Mouse (Mus musculus): ENCODE data around the gene Tcf25. TPM values are rescaled to one million over a fixed set of nuclear protein-coding genes. Genes with fewer than 3 reads are reported as not detected.

Gene Tcf25
- polyA plus RNA-seq, 1 experiment from 2014 or later = 63.6 TPM

DNA sequence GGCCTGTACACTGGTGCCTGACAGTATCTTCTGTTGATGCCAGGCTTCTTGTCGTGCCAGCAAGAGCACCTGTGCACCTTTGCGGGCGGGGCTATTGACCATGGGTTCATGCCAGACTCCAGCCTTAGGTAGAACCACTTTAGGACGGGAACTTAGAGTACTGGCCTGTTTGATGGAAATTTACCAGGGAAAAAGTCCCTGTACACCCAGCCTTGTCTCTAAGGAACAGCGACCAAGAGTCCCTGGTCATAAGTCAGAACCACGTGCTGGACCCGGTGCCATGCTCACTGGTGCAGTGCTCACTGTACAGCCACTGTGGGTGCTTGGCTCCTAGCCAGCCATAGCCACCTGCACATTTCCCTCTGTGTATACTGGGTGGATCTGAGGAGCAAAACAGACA, 15.5 kb downstream of the Tcf25 start:
- Histone ChIP-seq H3K4me1 (replicated peaks) (no peaks in the 10 kb centered on the region), H3K27ac (no peak overlapping the region), H3K9ac (no peak overlapping the region), H3K4me3 (replicated peaks) (no peak overlapping the region), H3K27me3 (no peaks in the 10 kb centered on the region), H3K36me3 (peaks cover 99% of the 10 kb centered on the region), H3K9me3 (replicated peaks) (no peaks in the 10 kb centered on the region), H3K4me2 (no peak overlapping the region)
- DNase-seq (no peak), ATAC-seq (ENCODE audit: low read depth) (no peak)
- 84% methylated on average over 7 of the region's 7 CpGs for WGBS (ENCODE audit: insufficient replicate concordance)

DNA sequence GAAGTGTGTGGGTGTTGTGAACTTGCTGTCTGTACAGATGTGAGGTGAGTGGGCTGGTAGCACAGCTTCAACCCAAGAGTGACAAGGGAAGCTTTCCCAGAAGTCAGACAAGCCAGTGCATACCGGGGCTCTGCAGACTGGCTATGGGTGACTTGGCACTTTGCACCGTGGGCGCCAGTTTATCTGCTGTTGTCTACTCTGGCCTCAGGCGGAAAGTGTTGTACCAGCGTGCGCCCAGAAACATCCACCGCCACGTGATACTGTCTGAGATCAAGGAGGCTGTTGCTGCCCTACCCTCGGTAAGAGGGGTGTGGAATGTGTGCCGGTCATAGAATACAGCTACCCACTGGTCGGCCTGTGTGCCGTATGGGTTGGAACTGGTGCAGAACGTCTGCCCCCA, 24.8 kb downstream of the Tcf25 start:
- Histone ChIP-seq H3K4me3 (replicated peaks) (no peak overlapping the region), H3K4me1 (replicated peaks) (peaks cover 7% of the 10 kb centered on the region), H3K4me2 (no peak overlapping the region), H3K27ac (no peak overlapping the region; the same call in 1 of the 2 replicates), H3K9ac (no peak overlapping the region), H3K9me3 (replicated peaks) (no peaks in the 10 kb centered on the region), H3K36me3 (peaks cover 92% of the 10 kb centered on the region), H3K27me3 (no peaks in the 10 kb centered on the region)
- ATAC-seq (ENCODE audit: low read depth) (peak; percentile 12; the same call in 1 of the 2 replicates), DNase-seq (no peak)
- 76% methylated on average over 13 of the region's 13 CpGs for WGBS (ENCODE audit: insufficient replicate concordance)

DNA sequence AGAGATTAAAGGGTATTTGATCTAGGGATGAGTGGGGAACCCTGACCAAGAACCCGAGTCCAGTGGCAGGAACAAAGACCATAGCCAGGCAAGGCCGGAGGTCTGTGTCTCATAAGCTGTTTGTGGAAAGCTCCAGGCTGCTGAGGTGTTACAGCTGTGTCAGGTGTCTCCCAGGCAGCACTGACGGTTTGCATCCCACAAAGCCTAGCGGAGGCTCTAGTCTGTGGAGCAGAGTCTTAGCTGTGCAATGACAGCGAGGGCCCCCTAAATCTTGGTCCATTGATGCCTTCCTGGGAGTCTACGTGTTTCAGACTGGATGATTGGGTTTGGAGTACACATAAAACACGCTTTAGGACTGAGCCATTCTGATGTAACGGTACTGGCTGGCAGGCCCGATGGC, 28.4 kb downstream of the Tcf25 start:
- Histone ChIP-seq H3K4me2 (no peak overlapping the region), H3K4me3 (replicated peaks) (no peak overlapping the region), H3K4me1 (replicated peaks) (peaks cover 21% of the 10 kb centered on the region), H3K27ac (no peak overlapping the region), H3K36me3 (peaks cover 55% of the 10 kb centered on the region), H3K9ac (no peak overlapping the region), H3K9me3 (replicated peaks) (no peaks in the 10 kb centered on the region), H3K27me3 (no peaks in the 10 kb centered on the region)
- DNase-seq (no peak), ATAC-seq (ENCODE audit: low read depth) (no peak)
- 82% methylated on average over 9 of the region's 9 CpGs for WGBS (ENCODE audit: insufficient replicate concordance)

DNA sequence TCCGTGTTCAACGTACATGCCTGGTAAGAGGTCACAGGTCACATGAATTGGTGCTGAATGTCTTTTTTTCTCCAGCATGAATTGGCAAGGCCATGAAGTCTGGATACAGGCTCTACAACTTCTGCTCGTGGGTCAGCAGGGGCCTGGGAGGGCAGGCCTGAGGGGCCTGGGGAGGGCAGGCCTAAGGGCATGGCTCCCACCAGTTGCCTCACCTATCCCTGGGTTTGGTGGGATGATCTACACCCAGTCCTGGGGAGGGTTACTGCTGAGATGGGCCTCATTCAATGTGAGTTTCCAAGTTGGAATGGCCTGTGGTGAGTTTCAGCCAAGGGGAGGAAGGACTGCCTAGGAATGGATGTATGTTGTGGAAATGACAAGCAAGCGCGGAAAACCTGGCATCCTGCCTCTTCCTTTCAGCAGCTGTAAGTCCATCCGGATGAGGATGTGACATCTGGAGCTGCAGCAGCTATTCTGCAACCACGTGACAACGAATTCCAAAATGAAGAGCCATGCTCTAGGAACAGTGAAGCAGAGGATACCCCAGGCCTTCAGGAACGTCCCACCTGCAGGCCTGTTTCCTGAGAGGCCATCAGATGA, 29.3 kb downstream of the Tcf25 start:
- Histone ChIP-seq H3K4me1 (replicated peaks) (peaks cover 23% of the 10 kb centered on the region), H3K4me2 (no peak overlapping the region), H3K27me3 (peaks cover 8% of the 10 kb centered on the region; the same call in 1 of the 2 replicates), H3K36me3 (peaks cover 46% of the 10 kb centered on the region), H3K4me3 (replicated peaks) (no peak overlapping the region), H3K9ac (no peak overlapping the region), H3K27ac (no peak overlapping the region), H3K9me3 (replicated peaks) (no peaks in the 10 kb centered on the region)
- ATAC-seq (ENCODE audit: low read depth) = no peak
- DNase-seq = no peak
- WGBS (ENCODE audit: insufficient replicate concordance) = 83% methylated on average over 9 of the region's 9 CpGs

DNA sequence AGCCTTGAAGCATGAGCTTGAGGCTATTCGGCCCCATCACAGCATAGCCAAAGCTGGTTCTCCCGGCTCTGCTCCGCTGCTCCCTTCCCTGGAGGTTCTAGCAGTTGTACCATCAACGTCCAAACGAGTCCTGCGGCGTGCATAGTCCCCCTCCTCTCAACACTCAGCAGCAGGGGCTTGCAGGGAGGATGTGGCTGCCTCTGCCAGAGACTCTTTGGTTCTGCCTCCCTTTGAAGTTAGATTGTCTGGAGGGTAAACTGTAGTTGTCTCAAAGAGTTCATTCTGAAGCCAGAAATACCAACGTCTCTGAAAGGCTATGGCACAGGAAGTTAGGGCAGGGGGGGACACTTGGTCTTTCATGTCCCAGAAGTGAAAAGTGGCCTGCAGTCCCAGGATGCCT, 31.0 kb downstream of the Tcf25 start:
- WGBS (ENCODE audit: insufficient replicate concordance) = 54% methylated on average over 8 of the region's 8 CpGs
- H3K9me3 ChIP-seq (replicated peaks) = no peaks in the 10 kb centered on the region
- ATAC-seq (ENCODE audit: low read depth) (no peak), DNase-seq (no peak)
- H3K4me3 ChIP-seq (replicated peaks) = no peak overlapping the region
- H3K9ac ChIP-seq = no peak overlapping the region
- peaks cover 29% of the 10 kb centered on the region for H3K36me3 ChIP-seq
- no peak overlapping the region for H3K4me2 ChIP-seq
- no peak overlapping the region for H3K27ac ChIP-seq
- H3K27me3 ChIP-seq = peaks cover 21% of the 10 kb centered on the region
- peaks cover 40% of the 10 kb centered on the region for H3K4me1 ChIP-seq (replicated peaks)

DNA sequence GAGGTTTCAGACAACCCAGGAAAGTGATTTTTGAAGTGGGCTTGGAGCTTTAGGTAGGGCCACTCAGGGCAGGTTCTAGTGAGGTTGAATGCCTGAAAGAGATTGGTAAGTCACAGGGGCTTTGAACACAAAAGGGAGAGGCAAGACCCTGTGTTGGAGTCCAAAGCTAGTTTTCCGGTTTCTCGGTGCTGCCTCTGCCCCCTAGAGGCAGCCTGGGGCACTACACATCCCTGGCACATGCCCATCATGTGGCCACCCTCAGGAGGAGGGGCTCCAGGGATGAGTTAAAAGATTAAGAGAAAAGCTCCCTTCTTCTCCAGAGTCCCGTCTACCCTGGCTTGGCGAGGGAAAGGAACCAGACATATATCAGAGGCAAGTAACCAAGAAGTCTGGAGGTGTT, 33.2 kb downstream of the Tcf25 start, which contains the start of gene Mc1r:
TSS of gene Mc1r (plus strand) at position 322 of the 400 bp plus-strand sequence.
- 3% methylated on average over 4 of the region's 4 CpGs for WGBS (ENCODE audit: insufficient replicate concordance)
- 0 out of 2 replicates have a peak within 1 kb of the TSS, but pooled peaks have one; percentile 9 for H3K4me2 ChIP-seq
- no peaks in the 10 kb centered on the region for H3K9me3 ChIP-seq (replicated peaks)
- H3K4me3 ChIP-seq (replicated peaks) = no peak within 1 kb of the TSS
- H3K36me3 ChIP-seq = peaks cover 7% of the 10 kb centered on the region
- H3K9ac ChIP-seq = no peak within 1 kb of the TSS
- DNase-seq = peak; percentile 52
- peaks cover 63% of the 10 kb centered on the region for H3K4me1 ChIP-seq (replicated peaks)
- peaks cover 44% of the 10 kb centered on the region for H3K27me3 ChIP-seq
- no peak; the same call in 1 of the 2 replicates for ATAC-seq (ENCODE audit: low read depth)
- no peak within 1 kb of the TSS for H3K27ac ChIP-seq

DNA sequence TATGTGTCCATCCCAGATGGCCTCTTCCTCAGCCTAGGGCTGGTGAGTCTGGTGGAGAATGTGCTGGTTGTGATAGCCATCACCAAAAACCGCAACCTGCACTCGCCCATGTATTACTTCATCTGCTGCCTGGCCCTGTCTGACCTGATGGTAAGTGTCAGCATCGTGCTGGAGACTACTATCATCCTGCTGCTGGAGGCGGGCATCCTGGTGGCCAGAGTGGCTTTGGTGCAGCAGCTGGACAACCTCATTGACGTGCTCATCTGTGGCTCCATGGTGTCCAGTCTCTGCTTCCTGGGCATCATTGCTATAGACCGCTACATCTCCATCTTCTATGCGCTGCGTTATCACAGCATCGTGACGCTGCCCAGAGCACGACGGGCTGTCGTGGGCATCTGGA, 34.1 kb downstream of the Tcf25 start:
- Histone ChIP-seq H3K36me3 (no peaks in the 10 kb centered on the region), H3K4me3 (replicated peaks) (no peak overlapping the region), H3K27me3 (peaks cover 52% of the 10 kb centered on the region), H3K9ac (no peak overlapping the region), H3K9me3 (replicated peaks) (no peaks in the 10 kb centered on the region), H3K4me1 (replicated peaks) (peaks cover 71% of the 10 kb centered on the region), H3K27ac (no peak overlapping the region), H3K4me2 (no peak overlapping the region)
- no peak for ATAC-seq (ENCODE audit: low read depth)
- no peak for DNase-seq
- 70% methylated on average over 13 of the region's 13 CpGs for WGBS (ENCODE audit: insufficient replicate concordance)

DNA sequence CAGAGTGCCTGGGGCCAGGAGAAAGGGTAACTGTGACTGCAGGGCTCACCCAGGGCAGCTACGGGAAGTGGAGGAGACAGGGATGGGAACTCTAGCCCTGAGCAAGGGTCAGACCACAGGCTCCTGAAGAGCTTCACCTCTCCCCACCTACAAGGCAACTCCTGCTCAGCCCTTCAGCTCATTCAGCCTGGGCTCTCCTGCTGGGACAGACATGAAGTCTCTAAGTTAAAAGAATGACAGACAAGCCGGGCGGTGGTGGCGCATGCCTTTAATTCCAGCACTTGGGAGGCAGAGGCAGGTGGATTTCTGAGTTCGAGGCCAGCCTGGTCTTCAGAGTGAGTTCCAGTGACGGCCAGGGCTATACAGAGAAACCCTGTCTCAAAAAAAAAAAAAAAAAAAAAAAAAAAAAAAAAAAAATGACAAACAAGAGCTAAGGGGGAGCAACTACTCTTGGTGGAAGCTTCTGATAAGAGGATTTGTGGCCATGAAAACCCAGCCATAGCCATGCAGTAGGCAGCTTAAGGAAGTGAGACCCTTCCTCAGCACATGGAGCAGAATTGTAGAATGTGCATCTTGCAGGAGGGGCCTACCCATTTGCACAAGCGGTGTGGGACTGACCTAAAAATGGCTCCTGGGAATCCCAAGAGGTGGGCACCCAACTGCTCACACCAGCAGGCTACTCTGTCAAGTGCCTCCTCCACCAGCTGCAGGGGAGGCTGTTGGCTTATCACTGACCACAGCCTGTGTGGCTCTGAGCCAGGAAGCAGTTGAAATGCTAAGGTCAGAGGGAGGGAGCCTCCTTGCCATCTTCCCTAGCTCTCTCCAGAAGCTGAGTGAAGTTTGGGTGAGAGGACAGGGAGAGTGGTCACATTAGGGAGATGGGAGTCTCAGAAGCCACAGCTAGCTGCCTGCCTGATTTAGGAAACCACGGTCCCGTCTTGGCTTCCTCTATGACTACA, 35.3 kb downstream of the Tcf25 start:
- H3K4me3 ChIP-seq (replicated peaks) = no peak overlapping the region
- H3K9ac ChIP-seq = peak overlapping the region; percentile 5; the same call in 1 of the 2 replicates
- H3K4me2 ChIP-seq = peak overlapping the region; percentile 20; the same call in 1 of the 2 replicates
- no peaks in the 10 kb centered on the region for H3K9me3 ChIP-seq (replicated peaks)
- H3K36me3 ChIP-seq = no peaks in the 10 kb centered on the region
- peaks cover 81% of the 10 kb centered on the region for H3K4me1 ChIP-seq (replicated peaks)
- peak; percentile 68 for ATAC-seq (ENCODE audit: low read depth)
- H3K27me3 ChIP-seq = peaks cover 65% of the 10 kb centered on the region
- DNase-seq = peak; percentile 41
- H3K27ac ChIP-seq = no peak overlapping the region; the same call in 1 of the 2 replicates
- 21% methylated on average over 9 of the region's 9 CpGs for WGBS (ENCODE audit: insufficient replicate concordance)

DNA sequence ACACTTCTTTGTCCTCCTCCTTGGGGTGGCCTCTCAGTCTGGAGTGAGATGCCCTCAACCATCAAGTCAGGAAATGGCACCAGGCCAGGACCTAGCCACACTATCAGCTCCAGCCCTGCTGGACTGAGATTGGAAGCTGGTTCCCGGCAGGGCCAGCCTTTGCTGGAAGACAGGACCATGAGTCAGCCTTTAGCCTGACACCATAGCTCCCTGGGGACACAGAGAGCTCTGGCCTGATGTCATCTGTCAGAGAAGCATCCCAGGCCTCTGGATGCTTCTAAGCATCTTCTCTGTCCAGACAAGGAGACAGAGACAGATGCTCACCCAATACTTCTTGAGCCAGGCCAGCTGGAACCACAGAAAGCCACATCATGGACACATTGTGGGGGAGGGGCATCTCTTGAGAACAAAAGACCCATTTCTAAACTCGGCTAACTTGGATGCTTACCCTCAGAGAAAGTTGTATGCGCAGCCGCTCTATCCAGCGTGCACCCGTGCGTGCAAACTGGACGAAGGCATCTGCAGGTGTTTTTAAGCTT, 36.6 kb downstream of the Tcf25 start:
- peaks cover 69% of the 10 kb centered on the region for H3K27me3 ChIP-seq
- no peak overlapping the region for H3K9ac ChIP-seq
- no peak overlapping the region for H3K27ac ChIP-seq
- H3K9me3 ChIP-seq (replicated peaks) = no peaks in the 10 kb centered on the region
- no peak overlapping the region for H3K4me3 ChIP-seq (replicated peaks)
- peaks cover 87% of the 10 kb centered on the region for H3K4me1 ChIP-seq (replicated peaks)
- 68% methylated on average over 8 of the region's 8 CpGs for WGBS (ENCODE audit: insufficient replicate concordance)
- ATAC-seq (ENCODE audit: low read depth) (no peak), DNase-seq (no peak)
- no peak overlapping the region for H3K4me2 ChIP-seq
- no peaks in the 10 kb centered on the region for H3K36me3 ChIP-seq

DNA sequence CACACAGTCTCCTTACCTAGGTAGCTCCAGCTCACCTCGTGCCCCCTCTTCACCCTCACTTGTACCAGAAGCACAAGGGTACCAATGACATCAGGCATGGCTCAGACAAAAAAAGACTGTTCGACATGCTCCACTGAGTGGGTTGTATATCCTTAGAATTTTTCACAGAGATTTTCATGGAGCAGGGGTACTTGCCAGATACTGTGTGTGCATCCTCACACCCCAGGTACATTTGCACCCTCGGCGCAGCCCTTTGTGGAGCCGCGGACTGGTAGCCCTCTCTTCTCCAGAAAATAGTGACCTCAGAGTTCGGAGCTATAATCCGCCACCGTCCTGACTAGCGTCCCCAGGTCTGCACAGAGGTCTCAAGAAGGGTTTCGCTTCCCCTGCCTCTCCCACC, 37.2 kb downstream of the Tcf25 start:
- Histone ChIP-seq H3K9ac (no peak overlapping the region), H3K4me3 (replicated peaks) (peak overlapping the region; percentile 23), H3K4me2 (peak overlapping the region; percentile 60), H3K4me1 (replicated peaks) (peaks cover 83% of the 10 kb centered on the region), H3K9me3 (replicated peaks) (no peaks in the 10 kb centered on the region), H3K36me3 (no peaks in the 10 kb centered on the region), H3K27me3 (peaks cover 69% of the 10 kb centered on the region), H3K27ac (no peak overlapping the region)
- DNase-seq (no peak), ATAC-seq (ENCODE audit: low read depth) (no peak)
- WGBS (ENCODE audit: insufficient replicate concordance) = 19% methylated on average over 11 of the region's 11 CpGs

DNA sequence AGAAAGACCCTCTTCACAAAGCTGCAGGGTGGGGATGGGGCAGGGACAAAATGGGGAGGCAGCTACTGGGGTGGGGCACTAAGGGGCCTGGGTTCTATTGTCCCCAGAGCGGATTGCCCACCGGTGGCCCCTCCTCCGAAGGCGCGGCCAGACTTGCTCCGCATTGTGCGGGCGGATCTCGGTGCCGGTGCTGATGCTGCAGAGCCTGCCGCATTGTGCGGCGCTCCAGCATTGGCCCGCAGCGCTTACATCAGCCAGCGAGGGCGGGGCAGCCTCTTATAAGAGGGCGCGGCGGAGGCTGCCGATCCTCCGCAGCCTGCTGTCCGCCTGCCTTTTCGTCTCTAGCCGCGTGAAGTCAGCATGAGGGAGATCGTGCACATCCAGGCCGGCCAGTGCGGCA, 37.7 kb downstream of the Tcf25 start, which contains the start of gene Tubb3:
TSS of gene Tubb3 (plus strand) at position 179 of the 400 bp plus-strand sequence.
- ATAC-seq (ENCODE audit: low read depth) (peak; percentile 69), DNase-seq (peak; percentile 60)
- peaks cover 81% of the 10 kb centered on the region for H3K4me1 ChIP-seq (replicated peaks)
- peak within 1 kb of the TSS; percentile 23 for H3K4me3 ChIP-seq (replicated peaks)
- WGBS (ENCODE audit: insufficient replicate concordance) = 0% methylated on average over 29 of the region's 29 CpGs
- H3K27ac ChIP-seq = no peak within 1 kb of the TSS
- peak within 1 kb of the TSS; percentile 60 for H3K4me2 ChIP-seq
- peaks cover 69% of the 10 kb centered on the region for H3K27me3 ChIP-seq
- no peaks in the 10 kb centered on the region for H3K9me3 ChIP-seq (replicated peaks)
- no peak within 1 kb of the TSS for H3K9ac ChIP-seq
- no peaks in the 10 kb centered on the region for H3K36me3 ChIP-seq
